Mouse (Mus musculus): ENCODE results near the gene Ssr3. TPM values are rescaled to one million over a fixed set of nuclear protein-coding genes. Genes with fewer than 3 reads are reported as not detected.
"Not testable (repeated sequence)": the region's sequence is repeated elsewhere in the genome, so short reads cannot be mapped to it uniquely, and the experiment has no call there.

Ssr3 gene
- total and polyA plus RNA-seq, 2 experiments = 74.4 to 172 TPM

- Histone ChIP-seq H3K4me1 (ENCODE audit: control insufficient read depth, insufficient read depth, low read length) (no peaks in the 10 kb centered on the region), H3K27me3 (ENCODE audit: control insufficient read depth, insufficient read depth, low read length) (no peaks in the 10 kb centered on the region), H3K79me2 (ENCODE audit: control insufficient read depth, insufficient read depth, low read length) (no peaks in the 10 kb centered on the region; the same call in 1 of the 2 replicates), H3K9ac (ENCODE audit: low read depth, low read length) (no peak overlapping the region), H3K27ac (replicated peaks; ENCODE audit: insufficient read depth, low read depth, low read length) (no peak overlapping the region), H3K36me3 (ENCODE audit: control insufficient read depth, insufficient read depth, low read length) (no peaks in the 10 kb centered on the region), H3K4me3 (ENCODE audit: insufficient read depth, low read depth, low read length) (no peak overlapping the region)
- 83% methylated on average over 4 of the region's 4 CpGs for WGBS
- DNase-seq (ENCODE audit: extremely low read depth, low read depth, low spot score) = no peak
- TF ChIP-seq POLR2A (IDR thresholded peaks at IDR 0.05; ENCODE audit: extremely low read depth, insufficient read depth, low read length) = no peak
- no peak for TF ChIP-seq CTCF (IDR thresholded peaks at IDR 0.05; ENCODE audit: low read depth, low read length)
Observed at GRCm38 (mm10) chr3:65396835-65397504, 4.5 kb upstream of the Ssr3 start.

DNA sequence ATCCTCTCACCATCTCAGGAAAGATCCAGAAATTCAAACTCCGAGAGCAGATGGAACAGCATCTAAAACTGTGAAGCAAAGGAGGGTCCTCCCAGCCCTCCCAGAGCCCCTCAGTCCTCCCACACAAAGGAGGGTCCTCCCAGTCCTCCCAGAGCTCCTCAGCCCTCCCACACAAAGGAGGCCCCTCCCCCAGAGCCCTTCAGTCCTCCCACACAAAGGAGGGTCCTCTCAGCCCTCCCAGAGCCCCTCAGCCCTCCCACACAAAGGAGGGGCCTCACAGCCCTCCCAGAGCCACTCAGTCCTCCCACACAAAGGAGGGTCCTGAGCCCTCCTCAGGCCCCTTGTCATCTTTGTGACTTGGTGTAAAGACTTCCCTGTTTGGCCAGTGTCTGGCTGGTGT, 2.7 kb upstream of the Ssr3 start:
- H3K27ac ChIP-seq (replicated peaks; ENCODE audit: insufficient read depth, low read depth, low read length); H3K36me3 ChIP-seq (ENCODE audit: control insufficient read depth, insufficient read depth, low read length); H3K4me1 ChIP-seq (ENCODE audit: control insufficient read depth, insufficient read depth, low read length); H3K27me3 ChIP-seq (ENCODE audit: control insufficient read depth, insufficient read depth, low read length); H3K4me3 ChIP-seq (ENCODE audit: insufficient read depth, low read depth, low read length); H3K9ac ChIP-seq (ENCODE audit: low read depth, low read length); H3K79me2 ChIP-seq (ENCODE audit: control insufficient read depth, insufficient read depth, low read length); DNase-seq (ENCODE audit: extremely low read depth, low read depth, low spot score): not testable (repeated sequence)
- WGBS = 100% methylated on average over 1 of the region's 1 CpGs

DNA sequence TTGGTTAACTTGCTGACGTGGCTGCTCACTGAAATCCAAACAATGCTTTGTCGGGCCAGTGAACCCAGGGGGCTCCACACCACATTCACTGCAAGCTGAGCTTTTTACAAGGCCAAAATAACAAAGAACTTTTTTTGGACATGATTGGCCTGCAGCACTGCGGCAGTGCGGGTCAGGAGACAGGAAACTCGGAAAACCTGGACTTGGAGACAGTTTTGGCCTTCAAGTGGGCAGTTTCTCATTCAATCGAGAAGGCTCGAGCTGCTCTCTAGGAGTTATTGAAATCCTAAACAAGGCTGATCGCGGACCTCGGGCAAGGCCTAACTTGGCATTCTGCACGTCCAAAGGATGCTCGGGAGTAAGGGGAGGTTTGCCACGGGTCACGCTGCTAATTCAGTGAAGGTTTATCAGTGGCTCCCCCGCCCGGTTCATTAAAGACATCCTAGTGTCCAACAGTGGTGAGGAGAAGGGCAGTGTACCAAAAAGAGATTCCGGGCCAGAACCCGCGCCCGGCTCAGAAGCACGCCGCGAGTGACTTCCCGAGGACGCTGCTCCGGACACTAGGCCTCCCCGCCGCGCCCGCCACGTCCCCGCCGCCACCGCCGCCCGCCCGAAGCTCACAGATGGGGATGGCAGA, 521 bp downstream of the Ssr3 start:
- WGBS = under 1% methylated on average over 37 of the region's 37 CpGs
- Histone ChIP-seq H3K79me2 (ENCODE audit: control insufficient read depth, insufficient read depth, low read length) (no peaks in the 10 kb centered on the region; the same call in 1 of the 2 replicates), H3K4me3 (ENCODE audit: insufficient read depth, low read depth, low read length) (peak overlapping the region; percentile 88), H3K4me1 (ENCODE audit: control insufficient read depth, insufficient read depth, low read length) (peaks cover 2% of the 10 kb centered on the region; the same call in 1 of the 2 replicates), H3K27ac (replicated peaks; ENCODE audit: insufficient read depth, low read depth, low read length) (peak overlapping the region; percentile 66), H3K36me3 (ENCODE audit: control insufficient read depth, insufficient read depth, low read length) (peaks cover 31% of the 10 kb centered on the region), H3K27me3 (ENCODE audit: control insufficient read depth, insufficient read depth, low read length) (no peaks in the 10 kb centered on the region), H3K9ac (ENCODE audit: low read depth, low read length) (peak overlapping the region; percentile 92)
- DNase-seq (ENCODE audit: extremely low read depth, low read depth, low spot score) = peak; percentile 49
- TF ChIP-seq CTCF (IDR thresholded peaks at IDR 0.05; ENCODE audit: low read depth, low read length) (no peak), POLR2A (IDR thresholded peaks at IDR 0.05; ENCODE audit: extremely low read depth, insufficient read depth, low read length) (no peak)

- peak overlapping the region; percentile 88 for H3K4me3 ChIP-seq (ENCODE audit: insufficient read depth, low read depth, low read length)
- TF ChIP-seq POLR2A (IDR thresholded peaks at IDR 0.05; ENCODE audit: extremely low read depth, insufficient read depth, low read length) (no peak), CTCF (IDR thresholded peaks at IDR 0.05; ENCODE audit: low read depth, low read length) (no peak)
- 10% methylated on average over 6 of the region's 6 CpGs for WGBS
- no peaks in the 10 kb centered on the region for H3K27me3 ChIP-seq (ENCODE audit: control insufficient read depth, insufficient read depth, low read length)
- no peaks in the 10 kb centered on the region; the same call in 1 of the 2 replicates for H3K79me2 ChIP-seq (ENCODE audit: control insufficient read depth, insufficient read depth, low read length)
- peak overlapping the region; percentile 92 for H3K9ac ChIP-seq (ENCODE audit: low read depth, low read length)
- DNase-seq (ENCODE audit: extremely low read depth, low read depth, low spot score) = peak; percentile 40
- H3K27ac ChIP-seq (replicated peaks; ENCODE audit: insufficient read depth, low read depth, low read length) = peak overlapping the region; percentile 66; the same call in 1 of the 2 replicates
- peaks cover 2% of the 10 kb centered on the region; the same call in 1 of the 2 replicates for H3K4me1 ChIP-seq (ENCODE audit: control insufficient read depth, insufficient read depth, low read length)
- peaks cover 36% of the 10 kb centered on the region for H3K36me3 ChIP-seq (ENCODE audit: control insufficient read depth, insufficient read depth, low read length)
Observed at GRCm38 (mm10) chr3:65391222-65391783, 1.1 kb downstream of the Ssr3 start.

DNA sequence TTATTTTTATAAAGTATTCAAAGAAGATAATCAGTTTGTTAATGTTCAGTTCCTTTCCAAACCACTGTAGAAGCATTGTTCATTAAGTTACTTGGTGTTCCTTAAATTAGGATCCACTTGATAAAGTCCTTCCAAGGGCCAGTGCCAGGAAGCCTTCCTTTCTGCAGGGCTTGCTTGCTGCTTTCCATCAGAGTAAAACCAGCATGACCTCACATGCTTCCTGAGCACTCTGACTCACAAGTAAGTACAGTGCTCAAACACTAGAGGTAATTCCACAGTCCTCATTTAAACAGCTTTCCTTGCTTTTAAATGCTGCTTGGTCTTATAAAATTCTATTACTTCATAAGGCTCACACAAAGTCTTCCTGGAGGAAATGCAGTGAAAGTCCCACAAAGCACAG, 6.7 kb downstream of the Ssr3 start:
- DNase-seq (ENCODE audit: extremely low read depth, low read depth, low spot score) = no peak
- H3K4me3 ChIP-seq (ENCODE audit: insufficient read depth, low read depth, low read length) = no peak overlapping the region
- H3K4me1 ChIP-seq (ENCODE audit: control insufficient read depth, insufficient read depth, low read length) = no peaks in the 10 kb centered on the region; the same call in 1 of the 2 replicates
- TF ChIP-seq POLR2A (IDR thresholded peaks at IDR 0.05; ENCODE audit: extremely low read depth, insufficient read depth, low read length) = no peak
- no peak for TF ChIP-seq CTCF (IDR thresholded peaks at IDR 0.05; ENCODE audit: low read depth, low read length)
- H3K36me3 ChIP-seq (ENCODE audit: control insufficient read depth, insufficient read depth, low read length) = peaks cover 72% of the 10 kb centered on the region
- H3K27me3 ChIP-seq (ENCODE audit: control insufficient read depth, insufficient read depth, low read length) = no peaks in the 10 kb centered on the region
- H3K27ac ChIP-seq (replicated peaks; ENCODE audit: insufficient read depth, low read depth, low read length) = no peak overlapping the region
- H3K79me2 ChIP-seq (ENCODE audit: control insufficient read depth, insufficient read depth, low read length) = no peaks in the 10 kb centered on the region; the same call in 1 of the 2 replicates
- no peak overlapping the region for H3K9ac ChIP-seq (ENCODE audit: low read depth, low read length)

- no peaks in the 10 kb centered on the region; the same call in 1 of the 2 replicates for H3K4me1 ChIP-seq (ENCODE audit: control insufficient read depth, insufficient read depth, low read length)
- H3K4me3 ChIP-seq (ENCODE audit: insufficient read depth, low read depth, low read length) = no peak overlapping the region
- no peak for DNase-seq (ENCODE audit: extremely low read depth, low read depth, low spot score)
- H3K79me2 ChIP-seq (ENCODE audit: control insufficient read depth, insufficient read depth, low read length) = no peaks in the 10 kb centered on the region; the same call in 1 of the 2 replicates
- peaks cover 70% of the 10 kb centered on the region for H3K36me3 ChIP-seq (ENCODE audit: control insufficient read depth, insufficient read depth, low read length)
- H3K27ac ChIP-seq (replicated peaks; ENCODE audit: insufficient read depth, low read depth, low read length) = no peak overlapping the region
- H3K27me3 ChIP-seq (ENCODE audit: control insufficient read depth, insufficient read depth, low read length) = no peaks in the 10 kb centered on the region
- 82% methylated on average over 3 of the region's 3 CpGs for WGBS
- no peak overlapping the region for H3K9ac ChIP-seq (ENCODE audit: low read depth, low read length)
- TF ChIP-seq CTCF (IDR thresholded peaks at IDR 0.05; ENCODE audit: low read depth, low read length) (no peak), POLR2A (IDR thresholded peaks at IDR 0.05; ENCODE audit: extremely low read depth, insufficient read depth, low read length) (no peak)
Observed at GRCm38 (mm10) chr3:65384431-65384830, 8.0 kb downstream of the Ssr3 start.
